Mouse (Mus musculus): Measurements from ENCODE around the gene Gm10096. TPM values are rescaled to one million over a fixed set of nuclear protein-coding genes. Genes with fewer than 3 reads are reported as not detected.

The Gm10096 gene
- not detected in 2 replicates for polyA plus RNA-seq (2015; fragmentation: Nextera tagmentation; extraction: Ambion mirVana)

GRCm38 (mm10) chrX:28954602-28955001, at the start of gene Gm10096:
Gene Gm10096, minus strand, starts transcription at chrX:28954702.

